Mouse (Mus musculus) bone marrow, adult 2 months (tissue): ENCODE measurements around the gene Pkd1l3. TPM values are rescaled to one million over a fixed set of nuclear protein-coding genes. Genes with fewer than 3 reads are reported as not detected.

Source experiments
- H3K27ac ChIP-seq: fragments of 200-500 bp; 2 replicates; pipeline ENCODE4 v1.5.1; 2012; ENCODE audit warnings: low read depth, mild to moderate bottlenecking, control low read depth, inconsistent platforms, low read length; ENCODE audit not compliant: control insufficient read depth, poor library complexity, insufficient read depth
- H3K4me1 ChIP-seq: fragments of 200-500 bp; 2 replicates; pipeline ENCODE4 v1.6.1; 2011; ENCODE audit warnings: low read length; ENCODE audit not compliant: control insufficient read depth, insufficient read depth
- H3K4me3 ChIP-seq: fragments of 200-500 bp; replicated peaks from 2 replicates; pipeline ENCODE3; 2011; ENCODE audit warnings: mild to moderate bottlenecking, low read depth, low read length, control low read depth; ENCODE audit not compliant: control insufficient read depth
- CTCF ChIP-seq: fragments of 200-500 bp; IDR thresholded peaks from 2 replicates; pipeline ENCODE4 v1.5.1; 2011; ENCODE audit warnings: low read length, control low read depth; ENCODE audit not compliant: control insufficient read depth, insufficient read depth
- POLR2A ChIP-seq: fragments of 200-500 bp; IDR thresholded peaks from 2 replicates; pipeline ENCODE4 v1.6.1; 2011; ENCODE audit warnings: low read depth, mild to moderate bottlenecking, control low read depth, low read length, borderline replicate concordance; ENCODE audit not compliant: control insufficient read depth
- WGBS: fragments of 180-500 bp; shearing (Covaris S2); methylation state at CpG from one replicate; pipeline ENCODE4 v1.1.7; 2018; 5-methylcytosine and 5-hydroxymethylcytosine counted together
- polyA plus RNA-seq: library from polyadenylated mRNA; stranded (reverse); fragments of >200 nt; gene quantifications from 2 replicates; pipeline ENCODE4 v1.2.4, GENCODE M21; 2011; ENCODE audit warnings: low replicate concordance; ENCODE audit not compliant: missing spikeins, insufficient read depth, insufficient read length

The Pkd1l3 gene
- polyA plus RNA-seq, 1 experiment: 8.3 TPM

DNA sequence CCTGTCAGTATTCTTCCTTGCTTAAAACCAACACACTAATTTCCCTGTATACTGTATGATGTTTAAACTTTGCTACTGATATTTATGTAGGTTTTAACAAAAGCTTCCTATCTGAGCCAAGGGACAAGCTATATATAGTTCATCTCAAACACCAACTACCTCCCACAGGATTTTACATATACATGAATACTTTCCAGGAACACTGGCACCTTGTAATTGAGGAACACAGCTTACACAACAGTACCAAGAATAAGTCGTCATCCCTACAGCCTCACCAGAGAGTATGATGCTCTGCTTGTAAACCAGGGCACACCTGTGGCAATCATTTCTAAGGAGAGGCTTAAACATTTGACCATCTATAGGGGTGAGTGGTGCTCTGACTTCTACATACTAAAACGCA, 7.6 kb upstream of the Pkd1l3 start:
- TF ChIP-seq CTCF (no peak), POLR2A (no peak)
- Histone ChIP-seq H3K27ac (no peak overlapping the region), H3K4me1 (peaks cover 2% of the 10 kb centered on the region; the same call in 1 of the 2 replicates), H3K4me3 (no peak overlapping the region)
- WGBS: 56% methylated on average over 2 of the region's 2 CpGs

- TF ChIP-seq CTCF (no peak), POLR2A (no peak)
- Histone ChIP-seq H3K4me3 (peak overlapping the region; percentile 80), H3K27ac (no peak overlapping the region), H3K4me1 (peaks cover 2% of the 10 kb centered on the region; the same call in 1 of the 2 replicates)
- WGBS: 10% methylated on average over 12 of the region's 12 CpGs
Measured at GRCm38 (mm10) chr8:109607650-109608049, 6.7 kb upstream of the Pkd1l3 start.

DNA sequence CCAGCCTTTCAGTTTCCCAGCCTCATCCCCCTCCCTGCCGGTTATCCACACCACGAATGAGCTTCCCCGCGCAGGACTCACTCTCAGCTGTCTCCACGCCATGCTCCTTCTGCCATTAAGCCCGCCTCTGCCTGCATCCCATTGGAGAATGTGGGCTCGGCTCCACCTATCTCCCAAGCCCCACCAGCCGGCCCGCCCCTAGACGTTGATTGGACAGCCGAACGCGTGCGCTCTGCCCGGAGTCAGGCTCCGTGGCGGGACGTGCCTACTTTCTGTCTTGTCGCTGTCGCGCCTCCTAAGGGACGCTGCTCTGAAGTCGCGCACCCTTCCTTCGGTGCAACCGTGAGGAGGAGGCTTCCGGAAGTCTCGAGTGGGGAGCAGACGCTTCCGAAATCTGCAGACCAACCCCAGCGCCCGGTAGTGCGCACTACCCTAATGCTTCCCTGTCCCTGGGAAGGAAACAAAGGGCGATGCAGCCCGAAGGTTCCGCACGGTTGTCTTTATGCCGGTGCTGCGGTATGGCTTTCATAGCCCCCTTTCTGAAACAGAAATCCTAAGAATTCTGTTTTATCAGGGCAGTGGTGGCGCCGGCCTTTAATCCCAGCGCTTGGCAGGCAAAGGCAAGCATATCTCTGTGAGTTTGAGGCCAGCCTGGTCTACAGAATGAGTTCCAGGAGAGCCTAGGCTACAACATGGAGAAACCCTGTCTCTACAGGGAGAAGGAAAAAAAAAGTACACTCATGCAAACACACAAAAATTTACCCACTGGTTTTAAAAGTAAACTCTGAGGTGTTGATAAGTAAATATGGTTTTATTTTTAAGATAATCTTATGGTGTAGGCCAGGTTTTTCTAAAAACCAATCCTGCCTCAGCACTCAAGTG, 5.8 kb upstream of the Pkd1l3 start, which contains the start of gene Dhodh:
Gene Dhodh (minus strand): TSS at position 403 of the 882 bp plus-strand sequence.
- H3K27ac ChIP-seq: peak within 1 kb of the TSS; percentile 93
- under 1% methylated on average over 42 of the region's 42 CpGs for WGBS
- TF ChIP-seq POLR2A: peak; percentile 93; the same call in 1 of the 2 replicates
- TF ChIP-seq CTCF: peak; percentile 9; the same call in 1 of the 2 replicates

GRCm38 (mm10) chr8:109609153-109609502, 5.2 kb upstream of the Pkd1l3 start:
- 11% methylated on average over 5 of the region's 5 CpGs for WGBS
- Histone ChIP-seq H3K4me3 (peak overlapping the region; percentile 43), H3K4me1 (peaks cover 2% of the 10 kb centered on the region; the same call in 1 of the 2 replicates), H3K27ac (peak overlapping the region; percentile 93; the same call in 1 of the 2 replicates)
- TF ChIP-seq POLR2A: no peak
- TF ChIP-seq CTCF: no peak

More for the DNA sequence above, 5.8 kb upstream of the Pkd1l3 start, which contains the start of gene Dhodh:
- peaks cover 2% of the 10 kb centered on the region; the same call in 1 of the 2 replicates for H3K4me1 ChIP-seq
- peak within 1 kb of the TSS; percentile 80 for H3K4me3 ChIP-seq

- no peak overlapping the region for H3K4me3 ChIP-seq
- H3K4me1 ChIP-seq: no peaks in the 10 kb centered on the region; the same call in 1 of the 2 replicates
- TF ChIP-seq POLR2A: no peak
- TF ChIP-seq CTCF: no peak
- no peak overlapping the region for H3K27ac ChIP-seq
- 67% methylated on average over 3 of the region's 3 CpGs for WGBS
Measured at GRCm38 (mm10) chr8:109615569-109615968, 1.3 kb downstream of the Pkd1l3 start.

DNA sequence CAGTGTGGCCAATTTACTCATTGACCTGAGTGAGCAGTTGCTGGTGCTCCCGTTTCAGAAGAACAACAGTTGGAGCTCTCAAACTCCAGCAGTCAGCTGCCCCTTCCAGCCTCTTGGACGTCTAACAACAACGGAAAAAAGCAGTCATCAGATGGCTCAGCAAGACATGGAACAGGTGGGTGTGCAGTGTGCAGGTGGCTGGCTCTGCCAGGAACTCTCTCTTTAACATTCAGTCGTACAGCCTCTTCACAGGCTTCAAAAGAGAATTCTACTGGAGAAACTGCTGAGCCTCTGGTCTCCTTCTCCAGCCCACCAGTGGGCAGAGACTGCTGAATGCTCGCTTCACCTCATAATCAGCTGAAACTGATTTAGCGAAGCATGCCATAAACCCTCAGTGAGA, 14.3 kb downstream of the Pkd1l3 start:
- 73% methylated on average over 6 of the region's 6 CpGs for WGBS
- no peaks in the 10 kb centered on the region for H3K4me1 ChIP-seq
- no peak overlapping the region for H3K27ac ChIP-seq
- H3K4me3 ChIP-seq: no peak overlapping the region
- TF ChIP-seq POLR2A: no peak
- no peak for TF ChIP-seq CTCF

GRCm38 (mm10) chr8:109632498-109632897, 18.2 kb downstream of the Pkd1l3 start:
- 79% methylated on average over 5 of the region's 5 CpGs for WGBS
- no peak for TF ChIP-seq POLR2A
- TF ChIP-seq CTCF: no peak
- Histone ChIP-seq H3K4me1 (no peaks in the 10 kb centered on the region), H3K4me3 (no peak overlapping the region), H3K27ac (no peak overlapping the region)

GRCm38 (mm10) chr8:109635146-109635545, 20.8 kb downstream of the Pkd1l3 start:
- WGBS: 78% methylated on average over 8 of the region's 8 CpGs
- H3K4me1 ChIP-seq: no peaks in the 10 kb centered on the region
- H3K27ac ChIP-seq: no peak overlapping the region
- no peak for TF ChIP-seq POLR2A
- no peak for TF ChIP-seq CTCF
- H3K4me3 ChIP-seq: no peak overlapping the region
